Mouse (Mus musculus): ENCODE results near the gene Srrt.

Srrt gene

GRCm38 (mm10) chr5:137263897-137264720 is 43.4 kb downstream of the Srrt start:
- DNase-seq (ENCODE audit: low spot score in 2 of 2), result no peak
